Mouse (Mus musculus) liver, postnatal 0 days (tissue): ENCODE results near the gene Rusc1.

ENCODE experiments used
- CTCF ChIP-seq: sonication (generic); IDR thresholded peaks from 2 replicates; pipeline ENCODE4 v1.5.1; 2016; ENCODE audit warnings: antibody characterized with exemption, low read depth
- EP300 ChIP-seq: IDR thresholded peaks from 2 replicates; pipeline ENCODE4 v1.6.1; 2016; ENCODE audit warnings: antibody characterized with exemption, low read depth, mild to moderate bottlenecking

DNA sequence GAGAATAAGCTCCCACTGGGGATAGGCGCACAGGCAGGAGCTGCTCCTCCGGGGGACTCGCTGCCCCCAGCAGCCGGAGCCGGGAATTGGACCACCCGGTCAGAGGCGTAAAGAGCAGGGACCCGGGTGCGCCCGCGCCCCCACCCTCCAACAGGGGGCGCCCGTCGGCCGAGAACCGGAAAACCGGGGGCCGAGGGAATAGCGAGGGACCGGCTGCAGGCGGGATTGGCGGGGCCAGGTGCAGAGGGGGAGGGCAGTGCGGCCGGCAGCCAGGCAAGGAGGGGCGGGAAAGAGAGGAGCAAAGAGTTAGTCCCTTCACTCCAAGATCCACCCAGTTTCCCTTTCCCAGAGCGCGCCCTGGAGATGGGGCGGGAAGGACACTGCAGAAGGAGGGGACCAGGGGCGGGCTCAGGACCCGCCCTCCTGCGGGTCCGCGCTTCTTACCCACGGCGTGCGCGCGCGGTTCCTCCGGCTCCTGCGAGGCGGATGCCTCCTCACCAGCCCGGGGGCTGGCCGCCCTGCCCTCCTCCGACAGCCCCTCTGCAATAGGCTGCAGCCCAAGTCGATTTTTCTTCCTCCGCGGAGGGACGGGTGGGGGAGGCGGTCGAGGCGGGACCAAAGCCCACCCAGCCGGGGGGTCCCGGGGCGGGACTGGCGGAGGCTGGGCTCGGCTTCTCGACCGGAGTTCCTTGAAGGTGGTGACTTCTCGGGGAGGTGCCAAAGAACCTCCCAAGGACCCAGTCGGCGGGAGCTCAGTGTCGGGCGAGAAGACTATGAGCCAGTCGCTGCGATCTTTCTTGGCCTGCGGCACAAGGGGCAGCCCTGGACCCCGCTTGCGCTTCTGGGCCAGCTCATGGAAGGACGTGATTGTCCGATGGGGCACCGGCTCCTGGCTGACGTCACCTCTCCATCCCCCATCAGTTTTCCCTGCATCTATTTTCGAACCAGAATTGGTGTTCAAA, 2.1 kb downstream of the Rusc1 start:
- TF ChIP-seq CTCF (peak; percentile 89), EP300 (no peak)
